Mouse (Mus musculus) forebrain, embryonic 15.5 days (tissue): ENCODE data around the gene Llph. TPM values are rescaled to one million over a fixed set of nuclear protein-coding genes. Genes with fewer than 3 reads are reported as not detected.

Source experiments
- ATAC-seq: fragments of 200-750 bp; cut with Nextera tagmentation; replicated peaks from 2 replicates; pipeline ENCODE4 v1.8.0; 2017; ENCODE audit warnings: mild to moderate bottlenecking, moderate TSS enrichment, moderate library complexity
- H3K27ac ChIP-seq: fragments of 300-500 bp; sonication (generic); replicated peaks from 2 replicates; pipeline ENCODE4 v1.5.1; 2015; ENCODE audit warnings: mild to moderate bottlenecking, inconsistent platforms
- H3K27me3 ChIP-seq: fragments of 300-500 bp; sonication (generic); 2 replicates; pipeline ENCODE4 v1.6.1; 2015; ENCODE audit warnings: inconsistent platforms
- H3K36me3 ChIP-seq: fragments of 300-500 bp; sonication (generic); 2 replicates; pipeline ENCODE4 v1.6.1; 2015; ENCODE audit warnings: mild to moderate bottlenecking, inconsistent platforms
- H3K4me1 ChIP-seq: fragments of 300-500 bp; sonication (generic); 2 replicates; pipeline ENCODE4 v1.6.1; 2015; ENCODE audit warnings: inconsistent platforms
- H3K4me2 ChIP-seq: fragments of 300-500 bp; sonication (generic); replicated peaks from 2 replicates; pipeline ENCODE4 v1.6.1; 2015; ENCODE audit warnings: mild to moderate bottlenecking, inconsistent platforms
- H3K4me3 ChIP-seq: fragments of 300-500 bp; sonication (generic); 2 replicates; pipeline ENCODE4 v1.5.1; 2015; ENCODE audit warnings: mild to moderate bottlenecking, inconsistent platforms
- H3K9ac ChIP-seq: fragments of 300-500 bp; sonication (generic); replicated peaks from 2 replicates; pipeline ENCODE4 v1.6.1; 2015; ENCODE audit warnings: mild to moderate bottlenecking, inconsistent platforms
- H3K9me3 ChIP-seq: fragments of 300-500 bp; sonication (generic); 2 replicates; pipeline ENCODE4 v1.6.1; 2016; ENCODE audit warnings: inconsistent platforms
- WGBS: fragments of 180-500 bp; shearing (Covaris S2); methylation state at CpG from one replicate; pipeline ENCODE4 v1.1.7; 2015; ENCODE audit warnings: mixed read lengths; 5-methylcytosine and 5-hydroxymethylcytosine counted together
- polyA plus RNA-seq: library from polyadenylated mRNA; unstranded; fragments of >200 nt; fragmentation: Nextera tagmentation; extraction: Ambion mirVana; gene quantifications from 2 replicates; pipeline ENCODE4 v1.2.1, GENCODE M21; 2015

Llph gene
- polyA plus RNA-seq, result 41.9 and 44.6 TPM in 2 replicates

DNA sequence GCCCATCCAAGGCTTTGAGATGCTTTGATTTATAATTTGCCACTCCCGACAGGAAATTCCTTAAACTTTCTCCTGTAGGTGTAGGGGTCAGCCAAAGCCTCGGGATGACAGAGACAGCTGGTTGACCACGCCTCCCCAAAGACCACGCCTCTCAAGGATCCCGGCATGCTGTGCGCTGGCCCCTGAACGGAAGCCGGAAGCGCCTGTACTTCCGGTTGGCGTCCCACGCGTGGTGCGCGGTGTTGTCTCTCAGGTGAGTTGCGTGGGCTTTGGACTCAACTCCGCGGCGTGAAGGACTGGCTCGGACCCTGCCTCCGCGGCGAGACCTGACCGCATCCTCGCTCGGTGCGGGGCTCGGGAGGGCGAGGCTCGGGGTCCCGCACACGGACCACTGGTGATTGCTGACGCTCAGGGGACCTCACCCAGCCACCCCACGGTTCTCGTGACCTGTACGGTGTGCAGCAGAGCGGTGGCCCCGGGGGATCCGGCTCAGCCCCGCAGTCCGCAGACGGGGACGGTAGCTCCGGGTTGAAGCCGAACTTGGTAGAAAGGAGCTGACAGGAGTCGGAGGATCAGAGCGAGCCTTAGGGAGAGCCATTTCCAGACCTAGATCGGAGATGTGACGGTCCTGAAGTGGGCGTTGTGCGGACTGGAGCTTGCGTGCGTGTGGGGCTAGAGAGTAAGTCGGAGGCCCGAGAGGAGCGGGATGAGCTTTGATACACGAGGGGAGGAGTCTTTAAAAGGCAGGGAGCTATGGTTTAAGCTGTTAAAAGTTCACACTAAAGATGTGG lies at the start of gene Llph:
Gene Llph, plus strand, starts transcription at position 200 of the 791 bp plus-strand sequence.
- H3K4me1 ChIP-seq, result peaks cover 22% of the 10 kb centered on the region
- H3K27ac ChIP-seq, result peak within 1 kb of the TSS; percentile 39; the same call in 1 of the 2 replicates
- H3K9ac ChIP-seq, result peak within 1 kb of the TSS; percentile 68
- no peaks in the 10 kb centered on the region for H3K27me3 ChIP-seq
- H3K9me3 ChIP-seq, result no peaks in the 10 kb centered on the region
- peak; percentile 96 for ATAC-seq
- H3K4me2 ChIP-seq, result peak within 1 kb of the TSS; percentile 87
- H3K36me3 ChIP-seq, result peaks cover 29% of the 10 kb centered on the region
- WGBS, result under 1% methylated on average over 57 of the region's 57 CpGs
- H3K4me3 ChIP-seq, result peak within 1 kb of the TSS; percentile 70

DNA sequence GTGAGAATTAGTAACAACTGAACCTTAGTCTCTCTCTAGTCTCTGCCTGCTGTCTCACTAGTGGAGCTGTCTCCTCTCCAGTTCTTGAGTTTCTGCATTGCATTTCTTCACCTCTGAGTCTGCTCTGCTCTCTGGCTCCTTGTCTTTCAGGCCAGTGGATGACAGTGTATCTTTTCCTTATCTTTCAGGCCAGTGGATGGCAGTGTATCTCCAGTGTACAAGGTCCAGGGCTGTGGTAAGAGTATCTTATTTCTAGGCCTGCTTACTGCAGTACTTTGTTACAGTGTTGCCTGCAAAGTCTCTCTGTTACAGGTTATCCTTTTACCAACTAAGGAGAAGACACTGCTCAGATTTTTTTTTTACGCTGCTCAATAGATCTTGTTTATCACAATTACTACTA lies 44.0 kb upstream of the Llph start:
- Histone ChIP-seq H3K36me3 (no peaks in the 10 kb centered on the region), H3K4me2 (no peak overlapping the region), H3K9ac (no peak overlapping the region), H3K27ac (no peak overlapping the region), H3K4me1 (no peaks in the 10 kb centered on the region), H3K4me3 (no peak overlapping the region), H3K9me3 (no peaks in the 10 kb centered on the region), H3K27me3 (no peaks in the 10 kb centered on the region)
- no peak for ATAC-seq
- 92% methylated on average over 1 of the region's 1 CpGs for WGBS

DNA sequence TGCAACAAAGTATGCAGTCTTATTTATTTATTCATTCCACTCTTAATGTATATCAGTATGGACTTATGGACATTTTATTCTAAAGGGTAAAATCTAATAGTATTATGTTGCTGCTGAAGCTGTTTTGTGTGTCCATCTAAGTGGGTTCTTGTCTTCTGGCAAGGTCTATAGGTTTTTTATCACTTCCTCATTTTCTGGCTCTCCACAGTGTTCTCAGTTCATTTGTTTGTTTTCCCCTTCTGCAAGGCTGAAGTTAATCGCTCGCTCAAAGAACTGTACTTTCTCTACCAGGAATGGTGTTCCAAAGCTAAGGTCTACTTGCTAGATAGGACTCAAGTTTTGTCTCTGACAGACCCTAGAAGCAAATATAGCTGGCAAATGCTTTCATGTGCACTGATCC lies 43.5 kb upstream of the Llph start:
- Histone ChIP-seq H3K27ac (no peak overlapping the region), H3K9ac (no peak overlapping the region), H3K4me2 (no peak overlapping the region), H3K27me3 (no peaks in the 10 kb centered on the region), H3K4me3 (no peak overlapping the region), H3K9me3 (no peaks in the 10 kb centered on the region), H3K36me3 (no peaks in the 10 kb centered on the region), H3K4me1 (no peaks in the 10 kb centered on the region)
- ATAC-seq, result no peak
- WGBS, result 97% methylated on average over 2 of the region's 2 CpGs

- Histone ChIP-seq H3K4me3 (no peak overlapping the region), H3K4me1 (no peaks in the 10 kb centered on the region), H3K9ac (no peak overlapping the region), H3K9me3 (no peaks in the 10 kb centered on the region), H3K27ac (no peak overlapping the region), H3K4me2 (no peak overlapping the region), H3K27me3 (no peaks in the 10 kb centered on the region), H3K36me3 (no peaks in the 10 kb centered on the region)
- no peak for ATAC-seq
- 76% methylated on average over 2 of the region's 2 CpGs for WGBS
These were observed 38.4 kb upstream of the Llph start for GRCm38 (mm10) chr10:120188513-120188912.

- no peaks in the 10 kb centered on the region for H3K9me3 ChIP-seq
- no peak overlapping the region for H3K27ac ChIP-seq
- no peak overlapping the region for H3K4me2 ChIP-seq
- H3K36me3 ChIP-seq, result no peaks in the 10 kb centered on the region
- no peak overlapping the region for H3K4me3 ChIP-seq
- no peak for ATAC-seq
- H3K27me3 ChIP-seq, result no peaks in the 10 kb centered on the region
- no peak overlapping the region for H3K9ac ChIP-seq
- WGBS, result 75% methylated on average over 11 of the region's 11 CpGs
- no peaks in the 10 kb centered on the region for H3K4me1 ChIP-seq
These were observed 37.6 kb upstream of the Llph start for GRCm38 (mm10) chr10:120189276-120189675.

DNA sequence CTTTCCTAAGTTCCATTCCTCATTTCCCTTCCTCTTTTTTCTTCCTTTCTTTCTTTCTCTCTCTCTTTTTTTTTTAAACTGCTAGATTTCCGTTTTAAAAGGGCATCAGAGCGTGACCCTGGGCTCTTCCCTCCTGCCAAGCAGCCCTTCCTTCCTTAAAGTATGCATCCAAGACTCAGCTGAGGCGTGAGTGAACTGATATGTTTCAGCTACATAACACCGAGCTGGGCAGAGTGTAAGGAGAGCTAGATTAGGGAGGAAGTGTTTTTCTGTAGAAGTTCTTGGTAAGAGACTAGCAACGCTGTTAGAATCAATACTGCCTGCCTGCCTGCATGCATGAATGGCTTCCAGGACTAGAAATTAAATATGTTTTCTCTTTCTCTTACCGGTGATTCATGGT lies 37.1 kb upstream of the Llph start:
- Histone ChIP-seq H3K9ac (no peak overlapping the region), H3K36me3 (no peaks in the 10 kb centered on the region), H3K27ac (no peak overlapping the region), H3K27me3 (no peaks in the 10 kb centered on the region), H3K4me3 (no peak overlapping the region), H3K9me3 (no peaks in the 10 kb centered on the region), H3K4me1 (no peaks in the 10 kb centered on the region), H3K4me2 (no peak overlapping the region)
- WGBS, result 31% methylated on average over 6 of the region's 6 CpGs
- ATAC-seq, result no peak

DNA sequence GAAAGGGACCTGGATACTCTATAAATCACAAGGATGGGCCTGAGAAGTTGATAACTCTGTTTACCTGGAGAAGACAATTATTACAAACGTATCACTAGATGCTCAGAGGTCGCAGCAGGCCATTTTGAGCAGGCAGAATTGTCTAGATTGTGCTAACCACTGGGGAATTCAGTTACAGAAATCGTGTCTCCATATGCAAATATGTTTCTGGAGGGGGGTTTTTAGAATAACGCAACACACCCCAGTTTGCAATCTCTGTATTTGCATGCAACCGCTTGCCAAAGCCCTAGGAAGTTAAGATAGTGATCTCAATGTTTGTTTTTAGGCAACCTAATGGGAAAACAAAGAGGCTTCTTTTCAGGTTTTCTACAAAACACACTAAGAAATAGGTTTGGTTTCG lies 35.7 kb upstream of the Llph start:
- WGBS, result 87% methylated on average over 6 of the region's 6 CpGs
- H3K27me3 ChIP-seq, result no peaks in the 10 kb centered on the region

GRCm38 (mm10) chr10:120192278-120192677 lies 34.6 kb upstream of the Llph start:
- no peak overlapping the region for H3K4me3 ChIP-seq
- H3K4me2 ChIP-seq, result no peak overlapping the region
- 92% methylated on average over 4 of the region's 4 CpGs for WGBS
- H3K27me3 ChIP-seq, result no peaks in the 10 kb centered on the region
- H3K27ac ChIP-seq, result no peak overlapping the region
- no peak for ATAC-seq
- no peaks in the 10 kb centered on the region for H3K9me3 ChIP-seq
- H3K9ac ChIP-seq, result no peak overlapping the region
- H3K4me1 ChIP-seq, result no peaks in the 10 kb centered on the region
- no peaks in the 10 kb centered on the region for H3K36me3 ChIP-seq

More for the DNA sequence above, 35.7 kb upstream of the Llph start:
- no peak overlapping the region for H3K9ac ChIP-seq
- H3K27ac ChIP-seq, result no peak overlapping the region
- no peak for ATAC-seq
- H3K36me3 ChIP-seq, result no peaks in the 10 kb centered on the region
- H3K4me1 ChIP-seq, result no peaks in the 10 kb centered on the region
- H3K9me3 ChIP-seq, result no peaks in the 10 kb centered on the region
- H3K4me2 ChIP-seq, result no peak overlapping the region
- no peak overlapping the region for H3K4me3 ChIP-seq

DNA sequence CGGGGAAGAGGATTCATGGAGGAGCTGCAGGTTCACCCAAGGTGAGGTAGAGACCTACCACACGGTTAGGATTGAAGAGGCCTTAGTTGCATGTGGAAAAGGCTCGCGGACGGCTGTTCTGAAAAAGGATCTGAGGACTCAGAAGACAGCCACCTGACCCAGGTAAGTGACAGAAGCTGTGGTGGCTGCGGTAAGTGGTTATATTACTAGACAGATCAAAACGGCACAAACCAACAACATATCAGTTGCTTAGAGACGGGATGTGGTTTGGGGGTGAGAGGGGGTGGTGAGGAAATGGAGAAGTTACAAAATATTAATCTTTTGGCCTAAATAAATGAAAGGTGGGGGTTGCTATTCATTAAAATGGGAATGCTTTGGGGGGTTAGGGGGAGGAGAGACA lies 33.6 kb upstream of the Llph start:
- Histone ChIP-seq H3K4me2 (no peak overlapping the region), H3K27me3 (no peaks in the 10 kb centered on the region), H3K4me3 (no peak overlapping the region), H3K9ac (no peak overlapping the region), H3K9me3 (no peaks in the 10 kb centered on the region), H3K27ac (no peak overlapping the region), H3K36me3 (no peaks in the 10 kb centered on the region), H3K4me1 (no peaks in the 10 kb centered on the region)
- 94% methylated on average over 8 of the region's 8 CpGs for WGBS
- ATAC-seq, result no peak

GRCm38 (mm10) chr10:120197061-120197835 lies 29.6 kb upstream of the Llph start:
- Histone ChIP-seq H3K27ac (no peak overlapping the region), H3K9me3 (no peaks in the 10 kb centered on the region), H3K4me2 (no peak overlapping the region), H3K9ac (no peak overlapping the region), H3K36me3 (no peaks in the 10 kb centered on the region), H3K4me1 (peaks cover 9% of the 10 kb centered on the region), H3K27me3 (peaks cover 12% of the 10 kb centered on the region; the same call in 1 of the 2 replicates), H3K4me3 (no peak overlapping the region)
- WGBS, result 87% methylated on average over 14 of the region's 14 CpGs
- ATAC-seq, result no peak

GRCm38 (mm10) chr10:120201131-120201921 lies 25.5 kb upstream of the Llph start, which contains the start of gene Tmbim4:
TSS of gene Tmbim4 (plus strand) at chr10:120201590.
- H3K36me3 ChIP-seq, result no peaks in the 10 kb centered on the region
- peak within 1 kb of the TSS; percentile 83 for H3K4me2 ChIP-seq
- H3K9me3 ChIP-seq, result no peaks in the 10 kb centered on the region
- peaks cover 12% of the 10 kb centered on the region; the same call in 1 of the 2 replicates for H3K27me3 ChIP-seq
- peak; percentile 60 for ATAC-seq
- H3K4me3 ChIP-seq, result peak within 1 kb of the TSS; percentile 45
- under 1% methylated on average over 65 of the region's 65 CpGs for WGBS
- H3K27ac ChIP-seq, result no peak within 1 kb of the TSS
- peaks cover 9% of the 10 kb centered on the region for H3K4me1 ChIP-seq
- H3K9ac ChIP-seq, result peak within 1 kb of the TSS; percentile 27
